Mouse (Mus musculus) ES-E14 (cell line): ENCODE measurements at regions not wholly inside any gene's neighbourhood (a gene's known extent, or its start where the extent isn't known, plus 50 kb on each side); places are given as distances from the start of the nearest gene placed in this dataset.

Experiments
- DNase-seq: peaks from one replicate; pipeline ENCODE4 v3.0.0-alpha.2; 2013; ENCODE audit warnings: low read depth, low spot score
- H3K27ac ChIP-seq: 2 replicates; pipeline ENCODE4 v1.5.1; 2012; ENCODE audit warnings: low read depth, mild to moderate bottlenecking, low read length, moderate library complexity, mixed read lengths; ENCODE audit not compliant: poor library complexity, insufficient read depth, severe bottlenecking
- H3K36me3 ChIP-seq: 2 replicates; pipeline ENCODE4 v1.6.1; 2012; ENCODE audit warnings: mild to moderate bottlenecking, low read length, moderate library complexity, mixed read lengths; ENCODE audit not compliant: control insufficient read depth, poor library complexity, insufficient read depth, severe bottlenecking
- H3K4me1 ChIP-seq, 2 experiments: fragments of 150-350 bp in 1 of 2; sonication (generic) in 1 of 2; 2 replicates each; pipeline ENCODE4 v1.6.1; 2012; ENCODE audit warnings: low read length in 2 of 2, mild to moderate bottlenecking in 1 of 2, mixed read lengths in 1 of 2; ENCODE audit not compliant: control insufficient read depth in 2 of 2, insufficient read depth in 2 of 2, poor library complexity in 1 of 2
- H3K4me3 ChIP-seq, 2 experiments: fragments of 150-350 bp in 1 of 2; sonication (generic) in 1 of 2; 2 replicates each; pipeline ENCODE4 v1.5.1; 2012; ENCODE audit warnings: low read length in 2 of 2, low read depth in 1 of 2, mild to moderate bottlenecking in 1 of 2, mixed read lengths in 1 of 2; ENCODE audit not compliant: insufficient read depth in 1 of 2, poor library complexity in 1 of 2, severe bottlenecking in 1 of 2
- H3K9ac ChIP-seq: 2 replicates; pipeline ENCODE4 v1.6.1; 2012; ENCODE audit warnings: low read depth, mild to moderate bottlenecking, low read length, mixed read lengths; ENCODE audit not compliant: poor library complexity, insufficient read depth, severe bottlenecking
- H3K9me3 ChIP-seq: fragments of 150-350 bp; sonication (generic); 2 replicates; pipeline ENCODE4 v1.6.1; 2012; ENCODE audit warnings: low read depth, mild to moderate bottlenecking, low read length; ENCODE audit not compliant: control insufficient read depth, insufficient read depth
- CHD2 ChIP-seq: IDR thresholded peaks from 2 replicates; pipeline ENCODE4 v1.6.1; 2014; ENCODE audit warnings: mild to moderate bottlenecking, low read depth, low read length, inconsistent platforms
- HCFC1 ChIP-seq: IDR thresholded peaks from 2 replicates; pipeline ENCODE4 v1.6.1; 2012; ENCODE audit warnings: low read length, inconsistent platforms, borderline replicate concordance; ENCODE audit not compliant: insufficient read depth
- MAFK ChIP-seq: IDR thresholded peaks from 2 replicates; pipeline ENCODE4 v1.6.1; 2014; ENCODE audit warnings: mild to moderate bottlenecking, low read depth, low read length, inconsistent platforms; ENCODE audit not compliant: insufficient read depth
- ZC3H11A ChIP-seq: IDR thresholded peaks from 2 replicates; pipeline ENCODE4 v1.6.1; 2012; ENCODE audit warnings: low read depth, mild to moderate bottlenecking, inconsistent platforms, low read length, borderline replicate concordance
- ZNF384 ChIP-seq: IDR thresholded peaks from 2 replicates; pipeline ENCODE4 v1.6.1; 2012; ENCODE audit warnings: low read depth, low read length, inconsistent platforms
- in situ Hi-C, 2 experiments: fragments of 600-800 bp; cut with MboI; formaldehyde crosslinking; loops; one replicate each; pipeline ENCODE4 v1.15.1; 2025; ENCODE audit warnings: low sequenced_read_pairs in 2 of 2, inconsistent platforms in 1 of 2; ENCODE audit not compliant: unreplicated experiment in 2 of 2

DNA sequence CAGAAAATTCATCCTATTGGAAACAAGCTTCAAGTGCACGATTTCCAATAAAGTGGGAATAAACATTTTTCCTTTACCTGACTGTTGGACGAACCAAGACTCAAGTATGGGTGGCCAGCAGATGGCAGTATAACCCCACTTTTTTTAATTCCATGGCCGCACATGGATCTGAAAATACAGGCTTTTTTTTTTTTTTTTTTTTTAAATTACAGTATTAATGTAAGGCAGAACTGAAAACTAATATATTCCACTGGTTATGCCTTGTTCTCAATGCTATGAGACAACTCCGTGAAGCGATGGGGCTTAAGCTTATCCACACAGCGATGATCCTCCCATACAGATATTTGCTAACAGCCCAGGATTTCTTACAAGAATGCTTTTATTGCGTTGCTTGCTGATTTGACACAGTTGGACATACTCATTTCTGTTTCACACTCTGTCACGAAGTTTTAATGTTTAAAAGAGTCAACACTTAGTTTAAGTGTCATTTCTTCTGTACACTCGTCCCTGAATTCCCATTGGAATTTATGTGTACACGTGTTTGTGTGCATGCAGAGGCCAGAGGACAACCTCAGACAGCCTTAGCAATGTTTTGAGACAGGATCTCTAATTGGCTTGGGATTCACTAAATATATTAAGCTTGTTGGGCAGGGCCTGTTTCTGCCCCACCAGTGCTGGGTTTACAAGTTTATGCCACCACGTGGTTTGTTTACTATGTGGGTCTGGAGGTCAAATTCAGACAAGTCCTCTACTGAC, 332.3 kb downstream of the D3Ertd751e start:
- Histone ChIP-seq H3K9ac (no peak overlapping the region), H3K9me3 (no peaks in the 10 kb centered on the region), H3K4me3 (no peak overlapping the region), H3K4me1 (no peaks in the 10 kb centered on the region), H3K36me3 (no peaks in the 10 kb centered on the region), H3K27ac (no peak overlapping the region)
- peak; percentile 1 for DNase-seq
- in situ Hi-C loops = no loop called here
- TF ChIP-seq ZNF384 = peak; percentile 66; the same call in 1 of the 2 replicates
- TF ChIP-seq ZC3H11A = no peak
- TF ChIP-seq CHD2 = no peak

DNA sequence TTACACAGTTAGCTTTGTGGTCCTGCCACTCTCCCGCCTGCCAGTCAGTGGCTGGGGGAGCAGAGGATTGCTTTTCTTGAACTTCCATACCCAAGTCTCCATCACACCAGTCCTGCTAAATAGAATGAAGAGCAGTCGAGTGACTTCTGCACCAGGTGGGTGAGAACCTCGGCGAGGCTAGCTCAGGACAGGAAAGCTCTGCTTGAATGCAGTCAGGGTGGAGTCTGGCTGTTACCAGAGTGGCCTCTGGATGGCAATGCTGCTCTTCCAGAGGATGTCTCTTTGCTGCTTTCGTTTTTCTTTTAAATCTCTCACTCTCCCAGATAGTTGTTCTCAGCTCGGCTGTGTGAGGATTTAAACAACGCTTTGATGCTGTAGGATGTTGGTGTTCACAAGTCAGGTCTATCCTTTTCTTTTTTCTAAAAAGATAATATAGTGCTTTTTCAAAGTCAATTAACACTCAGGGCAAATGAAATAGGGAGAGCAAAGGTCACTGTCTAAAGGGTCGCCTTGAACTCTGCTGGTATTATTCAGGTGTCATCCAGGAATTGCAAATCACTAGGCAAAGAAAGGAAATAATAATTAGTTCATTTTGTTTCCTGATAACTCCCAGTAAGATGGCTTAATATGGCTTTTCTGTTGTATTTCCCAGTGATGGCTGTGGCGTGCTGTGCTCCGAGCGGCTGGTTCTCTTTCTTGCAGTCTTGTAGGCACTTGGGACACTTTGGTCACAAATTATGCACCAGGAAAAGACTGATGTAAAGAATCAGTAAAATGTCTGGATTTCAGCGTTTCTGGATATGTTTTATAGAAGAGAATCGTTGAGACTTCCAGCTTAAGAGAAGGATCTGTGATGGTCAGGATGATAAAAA, 368.8 kb downstream of the D3Ertd751e start:
- H3K4me3 ChIP-seq = no peak overlapping the region
- no peak; the same call in 1 of the 2 replicates for TF ChIP-seq ZNF384
- TF ChIP-seq CHD2 = no peak
- no peak for TF ChIP-seq MAFK
- no peak for TF ChIP-seq ZC3H11A
- TF ChIP-seq HCFC1 = no peak

DNA sequence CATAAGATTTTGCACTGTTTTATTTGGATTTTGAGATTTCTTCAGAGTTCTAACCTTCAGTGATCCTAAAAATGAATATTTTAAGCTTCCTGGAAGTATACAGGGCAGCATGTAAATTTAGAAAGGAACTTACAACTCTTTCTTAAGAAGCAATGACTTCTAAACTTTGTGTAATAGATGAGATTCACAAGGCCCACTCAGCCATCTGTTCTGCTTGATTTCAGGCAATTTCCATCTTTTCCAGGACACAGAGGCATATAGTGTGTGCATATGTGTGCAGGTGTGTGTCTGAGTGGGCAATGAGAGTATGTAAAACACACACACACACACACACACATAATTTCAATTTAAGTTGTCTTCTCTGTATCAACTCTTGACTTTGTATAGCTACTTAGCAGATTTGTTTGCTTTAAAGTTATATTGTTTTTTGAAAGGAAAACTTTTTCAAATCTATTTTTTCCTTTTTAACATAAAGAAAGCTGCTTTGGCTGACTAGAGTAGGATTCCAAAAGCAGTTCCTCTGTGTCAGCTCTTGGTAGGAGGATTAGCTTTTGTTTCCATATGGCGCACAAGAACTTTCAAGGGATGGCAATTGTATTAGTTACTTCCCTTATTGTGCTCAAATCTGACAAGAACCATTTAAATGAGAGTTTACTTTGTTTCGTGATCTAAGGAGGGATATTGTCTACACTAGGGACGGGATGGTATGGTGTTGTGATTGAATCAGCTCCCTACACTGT, 387.6 kb downstream of the D3Ertd751e start:
- no peak for DNase-seq
- no peaks in the 10 kb centered on the region for H3K9me3 ChIP-seq
- H3K36me3 ChIP-seq = no peaks in the 10 kb centered on the region
- H3K4me1 ChIP-seq = no peaks in the 10 kb centered on the region
- H3K4me3 ChIP-seq = no peak overlapping the region
- no peak overlapping the region for H3K27ac ChIP-seq
- no peak overlapping the region for H3K9ac ChIP-seq
- TF ChIP-seq ZNF384 (no peak), MAFK (no peak), HCFC1 (no peak), ZC3H11A (no peak), CHD2 (no peak)
- in situ Hi-C loops = no loop called here

More for the DNA sequence above, 368.8 kb downstream of the D3Ertd751e start:
- Histone ChIP-seq H3K9me3 (no peaks in the 10 kb centered on the region), H3K4me1 (no peaks in the 10 kb centered on the region), H3K36me3 (no peaks in the 10 kb centered on the region), H3K27ac (no peak overlapping the region), H3K9ac (no peak overlapping the region)
- no peak for DNase-seq
- in situ Hi-C loops = no loop called here

DNA sequence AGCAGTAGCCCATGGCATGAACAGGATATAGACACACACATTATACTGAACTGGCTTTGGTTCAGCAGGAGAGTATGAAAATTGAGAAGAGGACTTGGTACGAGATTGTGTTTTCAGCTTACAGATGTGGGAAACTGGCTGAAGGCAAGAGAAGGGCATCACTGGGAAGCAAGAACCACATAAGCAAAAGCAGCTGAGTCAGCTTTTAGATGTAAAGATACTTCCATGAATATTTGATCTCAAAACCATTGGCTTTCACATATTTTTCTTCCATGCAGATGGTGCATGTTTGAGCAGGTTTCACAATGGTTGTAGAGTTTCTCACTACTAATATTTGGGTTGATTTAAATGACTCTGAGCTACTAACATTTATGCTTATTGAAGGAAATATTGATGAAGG, 389.9 kb downstream of the D3Ertd751e start:
- DNase-seq = no peak
- no peaks in the 10 kb centered on the region for H3K4me1 ChIP-seq
- no peak overlapping the region for H3K4me3 ChIP-seq
- H3K36me3 ChIP-seq = no peaks in the 10 kb centered on the region
- H3K9ac ChIP-seq = no peak overlapping the region
- in situ Hi-C loops = no loop called here
- TF ChIP-seq MAFK (peak; percentile 90), CHD2 (no peak)
- H3K27ac ChIP-seq = no peak overlapping the region
- no peaks in the 10 kb centered on the region for H3K9me3 ChIP-seq
